Mouse (Mus musculus) kidney, adult 10 weeks (tissue): ENCODE data around the gene Serpinf1. TPM values are rescaled to one million over a fixed set of nuclear protein-coding genes. Genes with fewer than 3 reads are reported as not detected.

Source experiments
- polyA plus RNA-seq: library from polyadenylated mRNA; stranded (reverse); fragments of 350-450 nt; fragmentation: Illumina TruSeq; extraction: RNeasy Lipid Tissue Mini Kit (QIAGEN cat#74804); gene quantifications from one replicate; pipeline ENCODE4 v1.2.3, GENCODE M21; 2014; ENCODE audit warnings: low read depth, low replicate concordance

Gene Serpinf1
- 0.89 TPM for polyA plus RNA-seq

GRCm38 (mm10) chr11:75422013-75422792, at the start of gene Serpinf1:
Serpinf1 (minus strand) TSS chr11:75422701.

GRCm38 (mm10) chr11:75460844-75461742, 38.6 kb upstream of the Serpinf1 start, which contains the start of gene Tlcd2:
Tlcd2 (plus strand) TSS chr11:75461715.

GRCm38 (mm10) chr11:75453991-75454930, 31.8 kb upstream of the Serpinf1 start, which contains the start of gene Wdr81:
Wdr81 (minus strand) TSS chr11:75454717.

GRCm38 (mm10) chr11:75439363-75439762, 16.9 kb upstream of the Serpinf1 start, which contains the start of gene Serpinf2:
Serpinf2 (minus strand) TSS chr11:75439591.

Other genes with a start within 250 kb of the Serpinf1 start
- gene Ovca2, start 243.9 kb downstream of the Serpinf1 start, polyA plus RNA-seq, result 21.4 TPM
- gene Dph1, start 231.5 kb downstream of the Serpinf1 start, polyA plus RNA-seq, result 1.5 TPM
- gene Rtn4rl1, start 228.9 kb downstream of the Serpinf1 start, polyA plus RNA-seq, result 2.1 TPM
- gene Rpa1, start 74.4 kb downstream of the Serpinf1 start, polyA plus RNA-seq, result 33.1 TPM
- 6.0 TPM for gene Smyd4, start 74.3 kb downstream of the Serpinf1 start, polyA plus RNA-seq
- gene Serpinf2, start 16.9 kb upstream of the Serpinf1 start, polyA plus RNA-seq, result 6.8 TPM
- gene Wdr81, start 32.0 kb upstream of the Serpinf1 start, polyA plus RNA-seq, result 0.12 TPM
- gene Tlcd2, start 39.0 kb upstream of the Serpinf1 start, polyA plus RNA-seq, result 3.5 TPM
- 35.1 TPM for gene Prpf8, start 64.1 kb upstream of the Serpinf1 start, polyA plus RNA-seq
- 0.73 TPM for gene Rilp, start 87.4 kb upstream of the Serpinf1 start, polyA plus RNA-seq
- not detected for gene Scarf1, start 90.8 kb upstream of the Serpinf1 start, polyA plus RNA-seq
- 18.8 TPM for gene Slc43a2, start 109.0 kb upstream of the Serpinf1 start, polyA plus RNA-seq
- gene Pitpna, start 165.4 kb upstream of the Serpinf1 start, polyA plus RNA-seq, result 140 TPM
- 43.3 TPM for gene Inpp5k, start 208.3 kb upstream of the Serpinf1 start, polyA plus RNA-seq
- 8.9 TPM for gene Myo1c, start 227.8 kb upstream of the Serpinf1 start, polyA plus RNA-seq